ENCODE assay signal across 10 mouse cellular contexts in the genomic region with DNA sequence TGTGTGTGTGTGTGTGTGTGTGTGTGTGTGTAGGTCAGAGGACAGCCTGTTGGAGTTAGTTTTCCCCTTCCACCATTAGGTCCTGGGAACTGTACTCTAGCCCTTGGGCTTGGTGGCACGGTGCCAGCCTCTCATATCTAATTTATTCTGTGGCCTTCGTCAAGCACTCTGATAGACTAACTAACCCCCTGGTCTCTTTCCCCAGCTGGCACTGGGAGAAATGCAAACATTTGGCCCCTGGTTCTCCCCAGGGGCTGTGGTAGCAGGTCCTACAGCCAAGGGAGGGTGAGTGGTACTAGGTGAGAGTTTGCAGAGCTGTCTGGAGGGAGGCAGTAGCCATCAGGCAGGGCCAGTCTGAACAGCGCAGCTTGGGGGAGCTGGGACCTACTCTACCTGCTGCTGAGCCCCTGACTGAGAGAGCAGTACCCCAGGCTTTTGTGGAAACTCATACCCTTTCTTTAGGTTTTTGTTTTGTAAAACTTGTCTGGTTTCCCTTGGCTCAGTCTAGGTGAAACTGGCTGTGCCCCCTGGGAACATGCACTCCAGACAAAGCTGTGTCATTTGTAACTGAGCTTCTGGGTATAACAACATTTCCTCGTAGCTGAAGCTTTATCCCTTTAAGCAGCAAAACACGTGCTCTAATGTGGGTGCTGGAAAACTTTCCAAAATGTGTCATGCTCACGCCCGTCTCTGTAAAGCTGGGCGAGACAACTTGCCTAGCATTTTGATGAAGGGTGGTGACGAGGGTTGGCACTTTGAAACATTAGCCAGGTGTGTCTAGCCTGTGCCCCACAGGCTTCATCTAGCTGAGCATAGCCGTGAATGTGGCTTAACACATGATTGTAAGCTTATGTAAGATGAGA. TPM values are rescaled to one million over a fixed set of nuclear protein-coding genes. Genes with fewer than 3 reads are reported as not detected.
A peak's percentile ranks its signal among the peaks of the same experiment; 100 is the strongest.
DNase-seq lines count a peak whose midpoint lies in the region; ATAC-seq and TF ChIP-seq lines count a peak whose summit lies in the region.
"Had no signal": no experiment of that assay in that cellular context is flagged by ENCODE, and none has a peak within 500 bp of the region (broad histone marks: within the 10 kb centered on the region; RNA-seq: fewer than 3 reads in every experiment).

No protein-coding gene starts in this region.

- peaks cover 34% of the 10 kb centered on the region for H3K36me3 ChIP-seq in heart, embryonic 12.5 days
- H3K36me3 ChIP-seq in ES-E14 (ENCODE audit: control insufficient read depth, insufficient read depth, low read length, poor library complexity, severe bottlenecking) = peaks cover 11% of the 10 kb centered on the region
- H3K36me3 ChIP-seq in embryonic facial prominence, embryonic 15.5 days = peaks cover 34% of the 10 kb centered on the region

- no peak for DNase-seq in heart, adult 8-10 months (ENCODE audit: low spot score)
- DNase-seq in ES-E14 (ENCODE audit: low read depth, low spot score) = no peak
- DNase-seq in kidney, postnatal 10 days = peak; percentile 80
- DNase-seq in layer of hippocampus, postnatal 14 days (ENCODE audit: low spot score in 2 of 2) = no peak
- no peak for DNase-seq in thymus, postnatal 4 days
- DNase-seq in spleen, postnatal 14 days (ENCODE audit: low spot score in 2 of 2) = no peak

- in situ Hi-C loops in ES-E14 (cut with MboI; ENCODE audit: low sequenced_read_pairs in 2 of 2, unreplicated experiment in 2 of 2) = no loop called here

- peak overlapping the region; percentile 72; the same call in 1 of the 2 replicates for H3K27ac ChIP-seq in heart, embryonic 12.5 days (ENCODE audit: poor library complexity, severe bottlenecking)
- H3K27ac ChIP-seq in ES-E14 (ENCODE audit: insufficient read depth, low read depth, low read length, poor library complexity, severe bottlenecking) = no peak overlapping the region; the same call in 1 of the 2 replicates
- H3K27ac ChIP-seq in embryonic facial prominence, embryonic 15.5 days (replicated peaks) = peak overlapping the region; percentile 90

- no peak overlapping the region for H3K4me2 ChIP-seq in heart, embryonic 12.5 days
- H3K4me2 ChIP-seq in embryonic facial prominence, embryonic 15.5 days (replicated peaks) = peak overlapping the region; percentile 5; the same call in 1 of the 2 replicates

- H3K4me1 ChIP-seq in heart, embryonic 12.5 days (replicated peaks) = peaks cover 56% of the 10 kb centered on the region
- H3K4me1 ChIP-seq in ES-E14 (ENCODE audit: control insufficient read depth in 2 of 2, insufficient read depth in 2 of 2, low read length in 2 of 2, poor library complexity in 1 of 2) = peaks cover 4 to 34% of the 10 kb centered on the region in 2 experiments; a peak in 2 of 4 replicates
- peaks cover 49% of the 10 kb centered on the region for H3K4me1 ChIP-seq in embryonic facial prominence, embryonic 15.5 days

- H3K4me3 ChIP-seq in heart, embryonic 12.5 days = no peak overlapping the region
- H3K4me3 ChIP-seq in ES-E14 (ENCODE audit: insufficient read depth in 1 of 2, low read depth in 1 of 2, low read length in 2 of 2, poor library complexity in 1 of 2, severe bottlenecking in 1 of 2) = no peak overlapping the region
- no peak overlapping the region for H3K4me3 ChIP-seq in embryonic facial prominence, embryonic 15.5 days (replicated peaks)

- WGBS in heart, embryonic 12.5 days = 60% methylated on average over 10 of the region's 10 CpGs
- WGBS in embryonic facial prominence, embryonic 15.5 days = 45% methylated on average over 10 of the region's 10 CpGs

- H3K27me3 ChIP-seq in heart, embryonic 12.5 days (replicated peaks) = no peaks in the 10 kb centered on the region
- no peaks in the 10 kb centered on the region for H3K27me3 ChIP-seq in embryonic facial prominence, embryonic 15.5 days
- H3K27me3 ChIP-seq: Patski had no signal

- no peak for ATAC-seq in heart, embryonic 12.5 days (ENCODE audit: insufficient number of reproducible peaks, low FRiP score)
- 0 out of 2 replicates have a peak, but pooled peaks have one; percentile 31 for ATAC-seq in embryonic facial prominence, embryonic 15.5 days (ENCODE audit: insufficient number of reproducible peaks, low FRiP score, low TSS enrichment, low read depth)
- ATAC-seq: Patski had no signal

- H3K9ac ChIP-seq in heart, embryonic 12.5 days = 0 out of 2 replicates have a peak overlapping the region, but pooled peaks have one; percentile 38
- peak overlapping the region; percentile 24; the same call in 1 of the 2 replicates for H3K9ac ChIP-seq in ES-E14 (ENCODE audit: insufficient read depth, low read depth, low read length, poor library complexity, severe bottlenecking)
- H3K9ac ChIP-seq in embryonic facial prominence, embryonic 15.5 days = no peak overlapping the region

- H3K9me3 ChIP-seq in heart, embryonic 12.5 days (replicated peaks) = no peaks in the 10 kb centered on the region
- no peaks in the 10 kb centered on the region for H3K9me3 ChIP-seq in ES-E14 (ENCODE audit: control insufficient read depth, insufficient read depth, low read depth, low read length)
- H3K9me3 ChIP-seq in embryonic facial prominence, embryonic 15.5 days (replicated peaks) = no peaks in the 10 kb centered on the region

TF ChIP-seq in ES-E14, 5 proteins besides CTCF, POLR2A, EP300 and RAD21:
- TF ChIP-seq ZC3H11A (IDR thresholded peaks at IDR 0.05; ENCODE audit: borderline replicate concordance, low read depth, low read length) (no peak), CHD2 (IDR thresholded peaks at IDR 0.05; ENCODE audit: low read depth, low read length) (no peak), MAFK (IDR thresholded peaks at IDR 0.05; ENCODE audit: insufficient read depth, low read depth, low read length) (no peak), HCFC1 (IDR thresholded peaks at IDR 0.05; ENCODE audit: borderline replicate concordance, insufficient read depth, low read length) (no peak), ZNF384 (IDR thresholded peaks at IDR 0.05; ENCODE audit: low read depth, low read length) (no peak)

RNA-seq across cellular contexts. Expression of gene Dtx2, which starts 21.6 kb away (rescaled TPM):
- 28.7 and 29.9 TPM in 2 replicates for polyA plus RNA-seq in heart, embryonic 12.5 days (2016; fragmentation: Nextera tagmentation; extraction: Ambion mirVana)
- 1 to 10 TPM; 6.0 to 7.3 (median 6.8) TPM for total RNA-seq in heart, adult 8-10 months (2022)
- total RNA-seq in ES-E14 (2012; rRNA removed) = 26.7 and 28.3 TPM in 2 replicates
- 35.0 and 36.5 TPM in 2 replicates for polyA plus RNA-seq in embryonic facial prominence, embryonic 15.5 days (2015; fragmentation: Nextera tagmentation; extraction: Ambion mirVana)
- 1 to 10 TPM; 9.1 to 9.5 TPM for total RNA-seq in layer of hippocampus, postnatal 14 days (2021)

RNA-seq across cellular contexts. Expression of gene Upk3b, which starts 22.1 kb away (rescaled TPM):
- 60.2 and 60.5 TPM in 2 replicates for polyA plus RNA-seq in heart, embryonic 12.5 days (2016; fragmentation: Nextera tagmentation; extraction: Ambion mirVana)
- 10 to 100 TPM; 13.3 to 26.7 (median 18.2) TPM for total RNA-seq in heart, adult 8-10 months (2022)
- total RNA-seq in ES-E14 (2012; rRNA removed) = 1.6 and 2.2 TPM in 2 replicates
- 4.0 and 5.4 TPM in 2 replicates for polyA plus RNA-seq in embryonic facial prominence, embryonic 15.5 days (2015; fragmentation: Nextera tagmentation; extraction: Ambion mirVana)
- total RNA-seq in layer of hippocampus, postnatal 14 days (2021) = not detected

RNA-seq across cellular contexts. Expression of gene Zp3, which starts 36.3 kb away (rescaled TPM):
- polyA plus RNA-seq in heart, embryonic 12.5 days (2016; fragmentation: Nextera tagmentation; extraction: Ambion mirVana) = 0.13 TPM in 1 of 2 replicates, not detected in the other
- total RNA-seq in heart, adult 8-10 months (2022) = not detected
- total RNA-seq in ES-E14 (2012; rRNA removed) = 12.7 and 16.1 TPM in 2 replicates
- 0.40 and 0.83 TPM in 2 replicates for polyA plus RNA-seq in embryonic facial prominence, embryonic 15.5 days (2015; fragmentation: Nextera tagmentation; extraction: Ambion mirVana)
- not detected for total RNA-seq in layer of hippocampus, postnatal 14 days (2021)
- total RNA-seq: gastrocnemius, postnatal 4 days had no signal

RNA-seq across cellular contexts. Expression of gene Upk3bl, which starts 38.0 kb away (rescaled TPM):
- polyA plus RNA-seq in heart, embryonic 12.5 days (2016; fragmentation: Nextera tagmentation; extraction: Ambion mirVana) = 0.40 and 0.50 TPM in 2 replicates
- not detected for total RNA-seq in heart, adult 8-10 months (2022)
- 2.2 and 5.1 TPM in 2 replicates for total RNA-seq in ES-E14 (2012; rRNA removed)
- polyA plus RNA-seq in embryonic facial prominence, embryonic 15.5 days (2015; fragmentation: Nextera tagmentation; extraction: Ambion mirVana) = 41.7 and 48.4 TPM in 2 replicates
- not detected for total RNA-seq in layer of hippocampus, postnatal 14 days (2021)

RNA-seq across cellular contexts. Expression of gene Ssc4d, which starts 41.9 kb away (rescaled TPM):
- 0.70 and 1.6 TPM in 2 replicates for polyA plus RNA-seq in heart, embryonic 12.5 days (2016; fragmentation: Nextera tagmentation; extraction: Ambion mirVana)
- under 1 TPM in 3 of 4 experiments, not detected in 1; 0.44 to 0.53 (median 0.46) TPM for total RNA-seq in heart, adult 8-10 months (2022)
- total RNA-seq in ES-E14 (2012; rRNA removed) = 10.9 and 11.0 TPM in 2 replicates
- 2.8 and 3.4 TPM in 2 replicates for polyA plus RNA-seq in embryonic facial prominence, embryonic 15.5 days (2015; fragmentation: Nextera tagmentation; extraction: Ambion mirVana)
- total RNA-seq in layer of hippocampus, postnatal 14 days (2021) = 1 to 10 TPM; 1.7 to 2.0 TPM

Comparison
In these comparisons a context has a peak if more than half of its experiments do, and no peak if none do; other contexts are left out.
1. RNA of gene Zp3, which starts 36.3 kb away (total RNA-seq): 12.7 to 16.1 TPM in ES-E14; not detected in layer of hippocampus, postnatal 14 days and not detected in heart, adult 8-10 months; every median in the first group is over 10 times any median in the second.